Mouse (Mus musculus) heart, embryonic 12.5 days (tissue): ENCODE measurements around the gene Nit1. TPM values are rescaled to one million over a fixed set of nuclear protein-coding genes. Genes with fewer than 3 reads are reported as not detected.

ENCODE experiments used
- ATAC-seq: fragments of 200-750 bp; cut with Nextera tagmentation; 2 replicates; pipeline ENCODE4 v1.8.0; 2017; ENCODE audit warnings: moderate TSS enrichment, moderate library complexity; ENCODE audit not compliant: insufficient number of reproducible peaks, low FRiP score
- H3K27ac ChIP-seq: fragments of 300-500 bp; sonication (generic); 2 replicates; pipeline ENCODE4 v1.5.1; 2016; ENCODE audit warnings: mild to moderate bottlenecking, moderate library complexity; ENCODE audit not compliant: poor library complexity, severe bottlenecking
- H3K27me3 ChIP-seq: fragments of 300-500 bp; sonication (generic); replicated peaks from 2 replicates; pipeline ENCODE4 v1.6.1; 2016; ENCODE audit warnings: mild to moderate bottlenecking, moderate library complexity
- H3K36me3 ChIP-seq: fragments of 300-500 bp; sonication (generic); 2 replicates; pipeline ENCODE4 v1.6.1; 2016; ENCODE audit warnings: mild to moderate bottlenecking, moderate library complexity
- H3K4me1 ChIP-seq: fragments of 300-500 bp; sonication (generic); replicated peaks from 2 replicates; pipeline ENCODE4 v1.6.1; 2016; ENCODE audit warnings: mild to moderate bottlenecking
- H3K4me2 ChIP-seq: fragments of 300-500 bp; sonication (generic); 2 replicates; pipeline ENCODE4 v1.6.1; 2016; ENCODE audit warnings: mild to moderate bottlenecking, moderate library complexity
- H3K4me3 ChIP-seq: fragments of 300-500 bp; sonication (generic); 2 replicates; pipeline ENCODE4 v1.5.1; 2016; ENCODE audit warnings: mild to moderate bottlenecking
- H3K9ac ChIP-seq: fragments of 300-500 bp; sonication (generic); 2 replicates; pipeline ENCODE4 v1.6.1; 2016; ENCODE audit warnings: mild to moderate bottlenecking, moderate library complexity
- H3K9me3 ChIP-seq: fragments of 300-500 bp; sonication (generic); replicated peaks from 2 replicates; pipeline ENCODE4 v1.6.1; 2016; ENCODE audit warnings: mild to moderate bottlenecking, moderate library complexity
- WGBS: fragments of 180-500 bp; shearing (Covaris S2); methylation state at CpG from one replicate; pipeline ENCODE4 v1.1.7; 2016; 5-methylcytosine and 5-hydroxymethylcytosine counted together
- polyA plus RNA-seq: library from polyadenylated mRNA; unstranded; fragments of >200 nt; fragmentation: Nextera tagmentation; extraction: Ambion mirVana; gene quantifications from 2 replicates; pipeline ENCODE4 v1.2.1, GENCODE M21; 2016

The Nit1 gene
- polyA plus RNA-seq, 1 experiment from 2014 or later, result 31.9 TPM

GRCm38 (mm10) chr1:171293906-171294297 lies 51.5 kb downstream of the Nit1 start:
- peak overlapping the region; percentile 86 for H3K9ac ChIP-seq
- peak overlapping the region; percentile 74 for H3K4me2 ChIP-seq
- H3K9me3 ChIP-seq, result no peaks in the 10 kb centered on the region
- WGBS, result 42% methylated on average over 5 of the region's 5 CpGs
- H3K27me3 ChIP-seq, result peaks cover 16% of the 10 kb centered on the region
- peaks cover 12% of the 10 kb centered on the region for H3K36me3 ChIP-seq
- peak overlapping the region; percentile 94 for H3K4me3 ChIP-seq
- H3K27ac ChIP-seq, result peak overlapping the region; percentile 87; the same call in 1 of the 2 replicates
- H3K4me1 ChIP-seq, result peaks cover 8% of the 10 kb centered on the region
- no peak for ATAC-seq

- Histone ChIP-seq H3K9ac (no peak overlapping the region), H3K4me3 (peak overlapping the region; percentile 94; the same call in 1 of the 2 replicates), H3K27ac (no peak overlapping the region)
These were observed 52.1 kb downstream of the Nit1 start for GRCm38 (mm10) chr1:171293351-171293750.

GRCm38 (mm10) chr1:171288328-171288727 lies 57.1 kb downstream of the Nit1 start:
- ATAC-seq, result no peak
- peaks cover 49% of the 10 kb centered on the region for H3K36me3 ChIP-seq

More at GRCm38 (mm10) chr1:171293351-171293750, 52.1 kb downstream of the Nit1 start:
- ATAC-seq, result no peak
- 89% methylated on average over 3 of the region's 3 CpGs for WGBS
- Histone ChIP-seq H3K27me3 (peaks cover 12% of the 10 kb centered on the region), H3K4me2 (peak overlapping the region; percentile 74), H3K4me1 (peaks cover 8% of the 10 kb centered on the region), H3K9me3 (no peaks in the 10 kb centered on the region), H3K36me3 (peaks cover 18% of the 10 kb centered on the region)

More at GRCm38 (mm10) chr1:171288328-171288727, 57.1 kb downstream of the Nit1 start:
- 58% methylated on average over 4 of the region's 4 CpGs for WGBS
- H3K4me3 ChIP-seq, result peak overlapping the region; percentile 73
- H3K9ac ChIP-seq, result no peak overlapping the region
- H3K27ac ChIP-seq, result peak overlapping the region; percentile 25; the same call in 1 of the 2 replicates
- H3K27me3 ChIP-seq, result no peaks in the 10 kb centered on the region
- peaks cover 17% of the 10 kb centered on the region for H3K4me1 ChIP-seq
- no peaks in the 10 kb centered on the region for H3K9me3 ChIP-seq
- peak overlapping the region; percentile 80 for H3K4me2 ChIP-seq

Other genes starting within 250 kb of the Nit1 start
- 2.9 and 3.5 TPM in 2 replicates for gene Cfap126, start 231.7 kb downstream of the Nit1 start, polyA plus RNA-seq
- 420 and 425 TPM in 2 replicates for gene Sdhc, start 195.0 kb downstream of the Nit1 start, polyA plus RNA-seq
- gene Mpz, start 194.9 kb downstream of the Nit1 start, polyA plus RNA-seq, result 0.11 and 0.15 TPM in 2 replicates
- 32.7 and 33.4 TPM in 2 replicates for gene Pcp4l1, start 149.4 kb downstream of the Nit1 start, polyA plus RNA-seq
- gene Nr1i3, start 131.7 kb downstream of the Nit1 start, polyA plus RNA-seq, result 0.19 and 0.22 TPM in 2 replicates
- gene Tomm40l, start 123.1 kb downstream of the Nit1 start, polyA plus RNA-seq, result 41.8 and 43.3 TPM in 2 replicates
- gene Apoa2, start 120.6 kb downstream of the Nit1 start, polyA plus RNA-seq, result 10.7 and 46.5 TPM in 2 replicates
- gene Fcer1g, start 111.3 kb downstream of the Nit1 start, polyA plus RNA-seq, result 15.3 and 16.4 TPM in 2 replicates
- gene Adamts4, start 95.2 kb downstream of the Nit1 start, polyA plus RNA-seq, result 2.2 and 3.1 TPM in 2 replicates
- gene Ndufs2, start 94.3 kb downstream of the Nit1 start, polyA plus RNA-seq, result 443 and 471 TPM in 2 replicates
- gene B4galt3, start 75.3 kb downstream of the Nit1 start, polyA plus RNA-seq, result 49.5 and 56.1 TPM in 2 replicates
- 51.7 and 55.4 TPM in 2 replicates for gene Ppox, start 64.5 kb downstream of the Nit1 start, polyA plus RNA-seq
- gene Usp21, start 57.7 kb downstream of the Nit1 start, polyA plus RNA-seq, result 55.1 and 55.7 TPM in 2 replicates
- 84.1 and 86.2 TPM in 2 replicates for gene Ufc1, start 50.6 kb downstream of the Nit1 start, polyA plus RNA-seq
- 38.6 and 43.3 TPM in 2 replicates for gene Dedd, start 16.5 kb downstream of the Nit1 start, polyA plus RNA-seq
- gene Pfdn2, start within 50 bp of the Nit1 start, polyA plus RNA-seq, result 96.8 and 111 TPM in 2 replicates
- 0.46 and 0.74 TPM in 2 replicates for gene Klhdc9, start 15.2 kb upstream of the Nit1 start, polyA plus RNA-seq
- 0.17 and 0.52 TPM in 2 replicates for gene Nectin4, start 24.5 kb upstream of the Nit1 start, polyA plus RNA-seq
- gene Arhgap30, start 43.3 kb upstream of the Nit1 start, polyA plus RNA-seq, result 0.30 and 0.68 TPM in 2 replicates
- 62.7 and 65.1 TPM in 2 replicates for gene Usf1, start 65.7 kb upstream of the Nit1 start, polyA plus RNA-seq
- gene Tstd1, start 73.2 kb upstream of the Nit1 start, polyA plus RNA-seq, result 1.9 and 3.6 TPM in 2 replicates
- 70.7 and 71.0 TPM in 2 replicates for gene F11r, start 91.9 kb upstream of the Nit1 start, polyA plus RNA-seq
- gene Alyref2, start 157.8 kb upstream of the Nit1 start, polyA plus RNA-seq, result 12.4 and 13.3 TPM in 2 replicates
- not detected in 2 replicates for gene Itln1, start 189.6 kb upstream of the Nit1 start, polyA plus RNA-seq
- gene Cd244a, start 213.5 kb upstream of the Nit1 start, polyA plus RNA-seq, result not detected in 2 replicates